Mouse (Mus musculus): ENCODE measurements around the gene Hpn. TPM values are rescaled to one million over a fixed set of nuclear protein-coding genes. Genes with fewer than 3 reads are reported as not detected.

Gene Hpn
- 36.6 and 38.3 TPM in 2 replicates for polyA plus RNA-seq (2014; fragmentation: Nextera tagmentation; extraction: Ambion mirVana)

- no peaks in the 10 kb centered on the region for H3K9me3 ChIP-seq (ENCODE audit: control insufficient read depth, low read length)
- ATAC-seq (replicated peaks; ENCODE audit: low FRiP score) (peak; percentile 56), DNase-seq (ENCODE audit: low spot score) (peak; percentile 52)
- H3K27me3 ChIP-seq (replicated peaks; ENCODE audit: control insufficient read depth, insufficient read depth, low read length): no peaks in the 10 kb centered on the region
- peak within 1 kb of the TSS; percentile 85 for H3K27ac ChIP-seq (ENCODE audit: low read depth, low read length)
- peak within 1 kb of the TSS; percentile 17; the same call in 1 of the 2 replicates for H3K9ac ChIP-seq (ENCODE audit: low read depth, low read length)
- H3K4me3 ChIP-seq (ENCODE audit: low read depth, low read length): peak within 1 kb of the TSS; percentile 41
- 19% methylated on average over 14 of the region's 15 CpGs for WGBS
- peak within 1 kb of the TSS; percentile 52 for H3K4me2 ChIP-seq
- no peaks in the 10 kb centered on the region for H3K36me3 ChIP-seq (ENCODE audit: control insufficient read depth, insufficient read depth, low read length)
- H3K4me1 ChIP-seq (replicated peaks; ENCODE audit: control insufficient read depth, insufficient read depth, low read length): peaks cover 34% of the 10 kb centered on the region
Measured at GRCm38 (mm10) chr7:31115182-31115581, at the start of gene Hpn. TSS of gene Hpn (minus strand) at chr7:31115290.

DNA sequence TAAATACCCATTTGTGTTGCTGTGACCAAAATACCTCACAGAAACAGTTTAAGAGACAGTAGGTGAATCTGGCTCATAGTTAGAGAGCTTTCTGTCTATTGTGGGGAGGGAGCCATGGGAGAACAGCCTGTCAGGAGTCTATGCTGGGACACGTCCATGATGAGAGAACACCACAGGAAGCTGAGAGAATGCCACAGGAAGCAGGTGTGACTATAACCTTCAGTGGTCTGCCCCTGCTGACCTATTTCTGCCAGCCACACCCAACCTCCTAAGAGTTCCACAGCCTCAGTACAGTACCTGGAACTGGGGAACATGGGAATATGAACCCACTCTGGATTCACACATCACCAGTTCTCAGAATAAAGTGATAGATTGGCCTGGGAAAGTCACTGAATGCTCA is 49.7 kb upstream of the Hpn start:
- peaks cover 15% of the 10 kb centered on the region for H3K4me1 ChIP-seq (replicated peaks; ENCODE audit: control insufficient read depth, insufficient read depth, low read length)
- H3K27ac ChIP-seq (ENCODE audit: low read depth, low read length): no peak overlapping the region

DNA sequence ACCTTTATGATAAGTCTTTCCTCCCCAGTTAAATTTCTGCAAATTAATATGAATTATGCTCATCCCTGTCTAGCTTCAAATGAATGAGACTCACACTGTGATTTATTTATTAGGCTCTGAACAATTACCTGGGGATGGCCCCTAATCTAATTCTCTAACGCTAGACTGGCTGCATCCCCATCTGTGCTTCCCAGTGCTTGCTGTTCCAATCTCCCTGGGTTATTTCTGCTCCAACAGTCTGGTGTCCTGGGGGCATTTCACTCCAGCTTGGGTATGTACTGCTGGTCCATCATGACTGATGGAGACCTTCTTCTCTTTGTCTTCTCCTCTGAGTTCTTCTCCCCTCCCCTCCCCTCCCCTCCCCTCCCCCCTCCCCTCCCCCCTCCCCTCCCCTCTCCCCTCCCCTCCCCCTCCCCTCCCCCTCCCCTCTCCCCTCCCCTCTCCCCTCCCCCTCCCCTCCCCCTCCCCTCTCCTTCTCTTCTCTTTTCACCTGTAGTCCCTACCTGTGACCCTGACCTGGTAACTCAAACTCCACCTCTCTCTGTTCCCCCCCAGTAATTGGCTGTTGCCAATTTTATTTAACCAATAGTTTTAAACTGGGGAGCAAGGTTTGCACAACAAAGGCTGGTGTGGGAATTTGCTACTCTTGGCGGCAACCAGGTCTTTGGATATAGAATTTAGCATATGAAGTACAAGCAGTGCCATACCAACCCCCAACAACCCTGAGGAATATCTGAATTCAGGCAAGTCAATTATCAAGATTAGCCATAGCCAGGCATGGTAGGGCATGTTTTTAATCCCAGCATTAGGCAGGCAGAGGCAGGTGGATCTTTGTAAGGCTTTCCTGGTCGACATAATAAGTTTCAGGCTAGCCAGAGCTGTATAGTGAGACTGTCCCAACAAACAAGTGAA is 48.8 kb upstream of the Hpn start:
- Histone ChIP-seq H3K4me1 (replicated peaks; ENCODE audit: control insufficient read depth, insufficient read depth, low read length) (peaks cover 15% of the 10 kb centered on the region), H3K27me3 (replicated peaks; ENCODE audit: control insufficient read depth, insufficient read depth, low read length) (no peaks in the 10 kb centered on the region), H3K4me2 (no peak overlapping the region), H3K9ac (ENCODE audit: low read depth, low read length) (no peak overlapping the region), H3K9me3 (ENCODE audit: control insufficient read depth, low read length) (no peaks in the 10 kb centered on the region), H3K4me3 (ENCODE audit: low read depth, low read length) (no peak overlapping the region), H3K27ac (ENCODE audit: low read depth, low read length) (no peak overlapping the region), H3K36me3 (ENCODE audit: control insufficient read depth, insufficient read depth, low read length) (no peaks in the 10 kb centered on the region)
- no peak for DNase-seq (ENCODE audit: low spot score)
- WGBS: 68% methylated on average over 3 of the region's 3 CpGs
- no peak for ATAC-seq (replicated peaks; ENCODE audit: low FRiP score)

More for the DNA sequence above, 49.7 kb upstream of the Hpn start:
- H3K4me2 ChIP-seq: no peak overlapping the region
- WGBS: 52% methylated on average over 1 of the region's 1 CpGs
- H3K27me3 ChIP-seq (replicated peaks; ENCODE audit: control insufficient read depth, insufficient read depth, low read length): no peaks in the 10 kb centered on the region
- H3K9me3 ChIP-seq (ENCODE audit: control insufficient read depth, low read length): no peaks in the 10 kb centered on the region
- DNase-seq (ENCODE audit: low spot score): no peak
- ATAC-seq (replicated peaks; ENCODE audit: low FRiP score): no peak
- H3K36me3 ChIP-seq (ENCODE audit: control insufficient read depth, insufficient read depth, low read length): no peaks in the 10 kb centered on the region
- H3K9ac ChIP-seq (ENCODE audit: low read depth, low read length): no peak overlapping the region
- H3K4me3 ChIP-seq (ENCODE audit: low read depth, low read length): no peak overlapping the region

DNA sequence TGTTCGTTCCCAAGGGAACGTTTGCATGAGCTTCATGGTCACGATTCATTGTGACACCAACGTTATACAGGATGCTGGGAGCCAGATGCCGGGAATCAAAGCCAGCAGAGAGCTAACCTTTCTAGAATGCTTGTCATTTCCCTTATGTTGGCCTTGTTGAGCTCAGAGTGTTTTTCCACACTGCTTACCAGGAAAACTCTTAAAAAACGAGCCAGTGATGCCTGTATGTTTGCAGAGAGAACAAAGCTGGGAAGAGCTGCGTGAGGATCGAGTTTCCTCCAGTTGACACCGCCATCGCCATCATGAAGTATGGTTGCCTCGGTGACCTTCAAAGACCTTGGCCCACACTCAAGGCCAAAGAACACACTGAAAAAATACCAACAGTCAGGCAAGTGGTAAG is 47.2 kb upstream of the Hpn start:
- DNase-seq (ENCODE audit: low spot score): no peak
- H3K9me3 ChIP-seq (ENCODE audit: control insufficient read depth, low read length): no peaks in the 10 kb centered on the region
- WGBS: 73% methylated on average over 11 of the region's 11 CpGs

GRCm38 (mm10) chr7:31161831-31162230 is 46.7 kb upstream of the Hpn start:
- Histone ChIP-seq H3K4me3 (ENCODE audit: low read depth, low read length) (no peak overlapping the region), H3K27me3 (replicated peaks; ENCODE audit: control insufficient read depth, insufficient read depth, low read length) (no peaks in the 10 kb centered on the region), H3K36me3 (ENCODE audit: control insufficient read depth, insufficient read depth, low read length) (no peaks in the 10 kb centered on the region), H3K27ac (ENCODE audit: low read depth, low read length) (no peak overlapping the region), H3K4me1 (replicated peaks; ENCODE audit: control insufficient read depth, insufficient read depth, low read length) (peaks cover 15% of the 10 kb centered on the region), H3K9ac (ENCODE audit: low read depth, low read length) (no peak overlapping the region), H3K4me2 (no peak overlapping the region), H3K9me3 (ENCODE audit: control insufficient read depth, low read length) (no peaks in the 10 kb centered on the region)
- no peak for DNase-seq (ENCODE audit: low spot score)
- no peak for ATAC-seq (replicated peaks; ENCODE audit: low FRiP score)
- 48% methylated on average over 3 of the region's 3 CpGs for WGBS

More for the DNA sequence above, 47.2 kb upstream of the Hpn start:
- H3K36me3 ChIP-seq (ENCODE audit: control insufficient read depth, insufficient read depth, low read length): no peaks in the 10 kb centered on the region
- no peaks in the 10 kb centered on the region for H3K27me3 ChIP-seq (replicated peaks; ENCODE audit: control insufficient read depth, insufficient read depth, low read length)
- no peak overlapping the region for H3K4me2 ChIP-seq
- peaks cover 15% of the 10 kb centered on the region for H3K4me1 ChIP-seq (replicated peaks; ENCODE audit: control insufficient read depth, insufficient read depth, low read length)
- H3K4me3 ChIP-seq (ENCODE audit: low read depth, low read length): no peak overlapping the region
- ATAC-seq (replicated peaks; ENCODE audit: low FRiP score): no peak
- H3K27ac ChIP-seq (ENCODE audit: low read depth, low read length): no peak overlapping the region
- H3K9ac ChIP-seq (ENCODE audit: low read depth, low read length): no peak overlapping the region

GRCm38 (mm10) chr7:31161246-31161645 is 46.2 kb upstream of the Hpn start:
- no peaks in the 10 kb centered on the region for H3K36me3 ChIP-seq (ENCODE audit: control insufficient read depth, insufficient read depth, low read length)
- no peak overlapping the region for H3K27ac ChIP-seq (ENCODE audit: low read depth, low read length)
- no peak overlapping the region for H3K4me3 ChIP-seq (ENCODE audit: low read depth, low read length)
- H3K9me3 ChIP-seq (ENCODE audit: control insufficient read depth, low read length): no peaks in the 10 kb centered on the region
- ATAC-seq (replicated peaks; ENCODE audit: low FRiP score) (no peak), DNase-seq (ENCODE audit: low spot score) (no peak)
- no peaks in the 10 kb centered on the region for H3K27me3 ChIP-seq (replicated peaks; ENCODE audit: control insufficient read depth, insufficient read depth, low read length)
- no peak overlapping the region for H3K4me2 ChIP-seq
- peaks cover 15% of the 10 kb centered on the region for H3K4me1 ChIP-seq (replicated peaks; ENCODE audit: control insufficient read depth, insufficient read depth, low read length)
- no peak overlapping the region for H3K9ac ChIP-seq (ENCODE audit: low read depth, low read length)
- 59% methylated on average over 3 of the region's 3 CpGs for WGBS

DNA sequence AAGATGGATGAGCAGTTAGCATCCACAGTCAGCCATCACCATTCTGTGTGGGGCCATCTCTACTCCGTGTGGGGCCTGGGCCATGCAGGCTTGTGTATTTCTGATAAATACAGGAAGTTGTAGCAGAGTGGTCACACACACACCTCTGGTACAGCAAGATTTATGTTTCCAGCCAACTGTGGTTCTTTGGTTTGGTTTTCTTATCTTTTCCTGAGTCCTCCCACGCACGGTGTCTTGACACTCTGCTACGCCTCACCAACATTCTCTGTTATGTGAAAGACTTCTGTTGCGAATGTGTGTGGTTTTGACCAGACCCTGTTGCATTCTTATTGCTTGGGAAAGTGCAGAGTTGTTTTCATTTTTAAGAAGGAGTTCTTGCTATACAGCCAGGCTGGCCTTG is 45.7 kb upstream of the Hpn start:
- Histone ChIP-seq H3K9me3 (ENCODE audit: control insufficient read depth, low read length) (no peaks in the 10 kb centered on the region), H3K4me3 (ENCODE audit: low read depth, low read length) (no peak overlapping the region), H3K36me3 (ENCODE audit: control insufficient read depth, insufficient read depth, low read length) (no peaks in the 10 kb centered on the region), H3K27ac (ENCODE audit: low read depth, low read length) (no peak overlapping the region), H3K4me2 (peak overlapping the region; percentile 9; the same call in 1 of the 2 replicates), H3K9ac (ENCODE audit: low read depth, low read length) (no peak overlapping the region), H3K4me1 (replicated peaks; ENCODE audit: control insufficient read depth, insufficient read depth, low read length) (peaks cover 18% of the 10 kb centered on the region), H3K27me3 (replicated peaks; ENCODE audit: control insufficient read depth, insufficient read depth, low read length) (no peaks in the 10 kb centered on the region)
- ATAC-seq (replicated peaks; ENCODE audit: low FRiP score) (no peak), DNase-seq (ENCODE audit: low spot score) (no peak)
- WGBS: 25% methylated on average over 5 of the region's 5 CpGs

DNA sequence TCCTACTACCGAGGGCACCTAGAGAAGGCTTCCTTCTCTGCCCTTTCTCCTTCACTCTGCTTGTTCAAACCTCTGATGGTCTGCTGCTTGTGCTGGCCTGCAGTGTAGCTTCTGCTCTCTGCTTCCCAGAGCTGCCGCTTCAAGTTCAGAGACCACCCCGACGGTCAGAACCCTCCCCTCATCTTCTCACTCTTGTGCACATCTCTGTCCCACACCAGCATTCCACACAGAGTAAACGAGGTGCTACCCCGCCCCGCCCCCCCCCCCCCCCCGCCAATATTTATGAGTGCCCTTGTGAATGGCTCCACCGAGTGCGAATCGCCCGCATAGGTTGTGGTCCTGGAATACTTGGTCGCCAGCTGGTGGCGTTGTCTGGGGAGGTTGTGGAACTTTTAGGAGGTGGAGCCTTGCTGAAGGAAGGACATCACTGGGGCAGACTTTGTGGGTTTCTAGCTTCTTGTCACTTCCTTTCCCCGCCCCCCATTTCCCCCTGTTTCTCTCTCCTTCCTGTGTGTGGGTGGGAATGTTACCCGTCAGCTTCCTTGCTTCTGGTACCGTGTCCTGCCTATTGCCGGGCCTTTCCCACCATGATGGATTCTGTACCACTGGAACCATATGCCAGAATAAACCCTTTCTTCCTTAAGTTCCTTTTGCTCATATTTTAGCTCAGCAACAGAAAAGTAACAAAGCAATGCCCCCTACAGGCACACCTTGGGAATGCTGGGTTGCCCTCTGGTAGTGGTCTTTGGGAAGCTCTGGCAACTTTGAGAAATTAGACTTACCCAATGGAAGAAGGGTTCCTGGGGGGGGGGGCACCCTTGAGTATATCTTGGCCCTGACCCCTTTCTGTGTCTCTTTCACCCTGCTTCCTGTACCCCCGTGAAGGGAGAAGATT is 41.2 kb upstream of the Hpn start:
- Histone ChIP-seq H3K27ac (ENCODE audit: low read depth, low read length) (peak overlapping the region; percentile 30), H3K4me1 (replicated peaks; ENCODE audit: control insufficient read depth, insufficient read depth, low read length) (peaks cover 27% of the 10 kb centered on the region), H3K9me3 (ENCODE audit: control insufficient read depth, low read length) (no peaks in the 10 kb centered on the region), H3K27me3 (replicated peaks; ENCODE audit: control insufficient read depth, insufficient read depth, low read length) (no peaks in the 10 kb centered on the region), H3K9ac (ENCODE audit: low read depth, low read length) (0 out of 2 replicates have a peak overlapping the region, but pooled peaks have one; percentile 30), H3K4me3 (ENCODE audit: low read depth, low read length) (peak overlapping the region; percentile 28), H3K36me3 (ENCODE audit: control insufficient read depth, insufficient read depth, low read length) (no peaks in the 10 kb centered on the region), H3K4me2 (peak overlapping the region; percentile 51)
- WGBS: 21% methylated on average over 15 of the region's 19 CpGs
- ATAC-seq (replicated peaks; ENCODE audit: low FRiP score) (peak; percentile 27; the same call in 1 of the 2 replicates), DNase-seq (ENCODE audit: low spot score) (no peak)
